24 mouse cellular contexts compared by ENCODE assay signal in the genomic region with DNA sequence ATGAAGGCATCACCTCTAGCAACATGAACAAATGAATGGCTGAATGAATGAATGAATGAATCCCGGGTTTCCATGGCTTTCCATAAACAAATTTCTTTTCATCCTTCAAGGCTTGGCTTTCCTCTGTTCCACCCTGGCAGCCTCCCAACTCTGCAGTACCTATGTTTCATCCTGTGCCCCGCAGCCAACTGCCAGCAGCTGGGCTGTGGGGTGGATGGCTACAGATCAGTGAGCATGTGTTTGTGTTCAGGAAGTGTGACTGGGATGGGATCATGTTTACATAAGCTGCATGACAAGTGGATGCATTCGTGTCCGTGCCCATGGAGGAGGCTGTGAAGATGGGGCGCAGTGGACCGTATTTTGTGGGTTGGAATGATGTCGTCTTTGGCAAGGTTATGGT.
DNase-seq lines count a peak whose midpoint lies in the region; ATAC-seq lines count a peak whose summit lies in the region.
"Had no signal": no experiment of that assay in that cellular context is flagged by ENCODE, and none has a peak within 500 bp of the region (broad histone marks: within the 10 kb centered on the region; RNA-seq: fewer than 3 reads in every experiment).

No protein-coding gene starts in this region.

- no peak for ATAC-seq in hindbrain, embryonic 12.5 days (ENCODE audit: low FRiP score)
- no peak for ATAC-seq in hindbrain, embryonic 16.5 days
- ATAC-seq in neural tube, embryonic 14.5 days (ENCODE audit: low read depth): peak; percentile 22; the same call in 1 of the 2 replicates
- no peak for ATAC-seq in neural tube, embryonic 15.5 days (ENCODE audit: low FRiP score)
- ATAC-seq: activated CD4-positive, CD25-positive, alpha-beta regulatory T cell, adult 4 months; forebrain, postnatal 0 days had no signal

- peaks cover 43% of the 10 kb centered on the region for H3K4me1 ChIP-seq in hindbrain, embryonic 12.5 days
- H3K4me1 ChIP-seq in hindbrain, embryonic 16.5 days (ENCODE audit: control insufficient read depth, insufficient read depth, low read depth, low read length): peaks cover 21% of the 10 kb centered on the region
- H3K4me1 ChIP-seq in neural tube, embryonic 14.5 days (ENCODE audit: control insufficient read depth, insufficient read depth, low read length): peaks cover 22% of the 10 kb centered on the region
- peaks cover 35% of the 10 kb centered on the region for H3K4me1 ChIP-seq in neural tube, embryonic 15.5 days
- H3K4me1 ChIP-seq in limb, embryonic 10.5 days: peaks cover 57% of the 10 kb centered on the region

- 74% methylated on average over 7 of the region's 7 CpGs for WGBS in hindbrain, embryonic 12.5 days
- 43% methylated on average over 7 of the region's 7 CpGs for WGBS in hindbrain, embryonic 16.5 days
- WGBS in neural tube, embryonic 14.5 days: 59% methylated on average over 7 of the region's 7 CpGs
- 55% methylated on average over 7 of the region's 7 CpGs for WGBS in neural tube, embryonic 15.5 days
- WGBS in limb, embryonic 10.5 days: 94% methylated on average over 7 of the region's 7 CpGs

- no peak overlapping the region for H3K4me2 ChIP-seq in hindbrain, embryonic 12.5 days (replicated peaks)
- no peak overlapping the region for H3K4me2 ChIP-seq in hindbrain, embryonic 16.5 days (ENCODE audit: low read length)
- H3K4me2 ChIP-seq in neural tube, embryonic 14.5 days (ENCODE audit: low read depth, low read length): no peak overlapping the region
- no peak overlapping the region for H3K4me2 ChIP-seq in neural tube, embryonic 15.5 days
- H3K4me2 ChIP-seq: embryonic facial prominence, embryonic 13.5 days; limb, embryonic 13.5 days; liver, embryonic 13.5 days; lung, embryonic 15.5 days; midbrain, embryonic 12.5 days had no signal

- peaks cover 23% of the 10 kb centered on the region for H3K27me3 ChIP-seq in hindbrain, embryonic 12.5 days
- H3K27me3 ChIP-seq in hindbrain, embryonic 16.5 days (replicated peaks; ENCODE audit: control insufficient read depth, insufficient read depth, low read length): no peaks in the 10 kb centered on the region
- H3K27me3 ChIP-seq in neural tube, embryonic 14.5 days (ENCODE audit: control insufficient read depth, insufficient read depth, low read length): no peaks in the 10 kb centered on the region
- no peaks in the 10 kb centered on the region for H3K27me3 ChIP-seq in neural tube, embryonic 15.5 days (replicated peaks)
- no peaks in the 10 kb centered on the region for H3K27me3 ChIP-seq in limb, embryonic 10.5 days (ENCODE audit: low read depth, poor library complexity, severe bottlenecking)
- H3K27me3 ChIP-seq: embryonic facial prominence, embryonic 13.5 days; limb, embryonic 13.5 days; liver, embryonic 13.5 days had no signal

- H3K27ac ChIP-seq in hindbrain, embryonic 12.5 days: 0 out of 2 replicates have a peak overlapping the region, but pooled peaks have one; percentile 17
- H3K27ac ChIP-seq in hindbrain, embryonic 16.5 days (ENCODE audit: low read depth, low read length): no peak overlapping the region
- no peak overlapping the region for H3K27ac ChIP-seq in neural tube, embryonic 14.5 days (ENCODE audit: low read depth, low read length)
- H3K27ac ChIP-seq in neural tube, embryonic 15.5 days (replicated peaks): no peak overlapping the region
- peak overlapping the region; percentile 53; the same call in 1 of the 2 replicates for H3K27ac ChIP-seq in limb, embryonic 10.5 days
- H3K27ac ChIP-seq: embryonic facial prominence, embryonic 13.5 days; gastrocnemius, adult 2 months; heart, embryonic 10.5 days; limb, embryonic 13.5 days; liver, embryonic 13.5 days; lung, embryonic 15.5 days; macrophage; midbrain, embryonic 12.5 days; stomach, postnatal 0 days had no signal

- H3K4me3 ChIP-seq in hindbrain, embryonic 12.5 days: no peak overlapping the region
- H3K4me3 ChIP-seq in hindbrain, embryonic 16.5 days (ENCODE audit: low read length): no peak overlapping the region
- no peak overlapping the region for H3K4me3 ChIP-seq in neural tube, embryonic 14.5 days (ENCODE audit: low read depth, low read length)
- no peak overlapping the region for H3K4me3 ChIP-seq in neural tube, embryonic 15.5 days (replicated peaks)
- no peak overlapping the region for H3K4me3 ChIP-seq in limb, embryonic 10.5 days
- H3K4me3 ChIP-seq: embryonic facial prominence, embryonic 13.5 days; gastrocnemius, adult 2 months; heart, embryonic 10.5 days; limb, embryonic 13.5 days; liver, embryonic 13.5 days; lung, embryonic 15.5 days; midbrain, embryonic 12.5 days; myocyte had no signal

- no peaks in the 10 kb centered on the region for H3K9me3 ChIP-seq in hindbrain, embryonic 12.5 days (replicated peaks)
- no peaks in the 10 kb centered on the region for H3K9me3 ChIP-seq in hindbrain, embryonic 16.5 days (ENCODE audit: control insufficient read depth, low read length)
- no peaks in the 10 kb centered on the region for H3K9me3 ChIP-seq in neural tube, embryonic 14.5 days (ENCODE audit: control insufficient read depth, low read length)
- no peaks in the 10 kb centered on the region for H3K9me3 ChIP-seq in neural tube, embryonic 15.5 days (replicated peaks)
- H3K9me3 ChIP-seq in limb, embryonic 10.5 days (replicated peaks): no peaks in the 10 kb centered on the region
- H3K9me3 ChIP-seq: embryonic facial prominence, embryonic 13.5 days; heart, embryonic 10.5 days; limb, embryonic 13.5 days; liver, embryonic 13.5 days; lung, embryonic 15.5 days; midbrain, embryonic 12.5 days had no signal

- H3K36me3 ChIP-seq in hindbrain, embryonic 12.5 days: no peaks in the 10 kb centered on the region
- no peaks in the 10 kb centered on the region for H3K36me3 ChIP-seq in hindbrain, embryonic 16.5 days (ENCODE audit: control insufficient read depth, insufficient read depth, low read length)
- H3K36me3 ChIP-seq in neural tube, embryonic 14.5 days (ENCODE audit: control insufficient read depth, insufficient read depth, low read length): no peaks in the 10 kb centered on the region
- no peaks in the 10 kb centered on the region for H3K36me3 ChIP-seq in neural tube, embryonic 15.5 days
- H3K36me3 ChIP-seq in limb, embryonic 10.5 days: no peaks in the 10 kb centered on the region
- H3K36me3 ChIP-seq: embryonic facial prominence, embryonic 13.5 days; heart, embryonic 10.5 days; limb, embryonic 13.5 days; liver, embryonic 13.5 days; lung, embryonic 15.5 days; midbrain, embryonic 12.5 days had no signal

- H3K9ac ChIP-seq in hindbrain, embryonic 12.5 days: no peak overlapping the region
- H3K9ac ChIP-seq in hindbrain, embryonic 16.5 days (ENCODE audit: low read depth, low read length): no peak overlapping the region
- no peak overlapping the region for H3K9ac ChIP-seq in neural tube, embryonic 14.5 days (replicated peaks; ENCODE audit: low read depth, low read length)
- no peak overlapping the region for H3K9ac ChIP-seq in neural tube, embryonic 15.5 days (replicated peaks)
- H3K9ac ChIP-seq: embryonic facial prominence, embryonic 13.5 days; forebrain, postnatal 0 days; limb, embryonic 13.5 days; liver, embryonic 13.5 days; lung, embryonic 15.5 days; midbrain, embryonic 12.5 days had no signal

- DNase-seq in kidney, postnatal 10 days: peak; percentile 59
- no peak for DNase-seq in kidney, postnatal 14 days
- DNase-seq in limb, embryonic 10.5 days (ENCODE audit: low spot score): no peak
- no peak for DNase-seq in layer of hippocampus, postnatal 14 days (ENCODE audit: low spot score in 2 of 2)
- DNase-seq: cerebellum, adult 8-10 months; forebrain, postnatal 0 days; gastrocnemius, adult 2 months; heart, postnatal 14 days; kidney, adult 2 months; liver, embryonic 13.5 days; right cerebral cortex, adult 18-20 months had no signal

Comparison
In these comparisons a context has a peak if more than half of its experiments do, and no peak if none do; other contexts are left out.
1. H3K27ac ChIP-seq: peak in hindbrain, embryonic 12.5 days (single experiment) and limb, embryonic 10.5 days (single experiment); none in hindbrain, embryonic 16.5 days (single experiment), neural tube, embryonic 14.5 days (single experiment) and neural tube, embryonic 15.5 days (single experiment).